Mouse (Mus musculus): ENCODE measurements around the gene Selenop. TPM values are rescaled to one million over a fixed set of nuclear protein-coding genes. Genes with fewer than 3 reads are reported as not detected.

Gene Selenop
- polyA plus RNA-seq, 1 experiment from 2014 or later: 154 TPM

DNA sequence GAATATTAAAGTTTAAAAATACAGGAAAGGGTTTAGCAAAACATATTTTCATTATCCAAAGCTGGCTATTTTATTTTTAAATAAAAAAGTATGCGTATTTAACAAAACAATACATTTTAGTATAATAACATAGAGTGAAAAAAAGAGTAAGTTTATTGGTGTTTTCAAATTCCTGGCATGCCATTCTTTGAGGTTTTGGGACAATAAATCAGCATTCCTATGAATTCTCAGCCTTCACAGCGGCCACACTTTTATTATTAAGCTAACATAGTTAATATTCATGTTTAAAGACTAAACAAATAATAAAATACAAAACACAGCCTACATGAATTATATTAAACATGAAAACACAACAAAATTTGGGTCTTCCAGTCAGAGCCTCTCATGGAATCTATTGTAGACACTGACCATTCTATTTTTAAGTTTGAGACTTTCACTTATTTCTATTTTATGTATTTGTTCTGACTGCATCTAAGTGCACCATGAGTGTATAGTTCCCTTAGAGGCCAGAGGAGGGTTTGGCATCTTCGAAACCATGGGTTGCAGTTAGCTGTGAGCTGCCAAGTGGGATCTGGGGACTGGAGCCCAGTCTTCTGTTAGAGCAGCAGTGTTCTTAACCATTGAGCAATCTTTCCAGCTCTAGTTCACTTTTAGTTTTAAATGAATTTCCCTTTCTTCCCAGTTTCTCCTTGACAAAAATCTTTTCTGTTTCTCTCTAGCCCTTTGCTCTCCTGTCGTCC lies 32.2 kb downstream of the Selenop start:
- H3K9ac ChIP-seq: no peak overlapping the region
- H3K27me3 ChIP-seq: no peaks in the 10 kb centered on the region
- H3K4me3 ChIP-seq (replicated peaks): no peak overlapping the region
- H3K27ac ChIP-seq (replicated peaks): no peak overlapping the region
- H3K4me1 ChIP-seq: no peaks in the 10 kb centered on the region
- no peak for ATAC-seq (ENCODE audit: insufficient number of reproducible peaks, low FRiP score, low TSS enrichment, low read depth)
- WGBS: 66% methylated on average over 4 of the region's 4 CpGs
- no peak overlapping the region for H3K4me2 ChIP-seq (replicated peaks)
- H3K9me3 ChIP-seq (replicated peaks): no peaks in the 10 kb centered on the region
- H3K36me3 ChIP-seq: no peaks in the 10 kb centered on the region

DNA sequence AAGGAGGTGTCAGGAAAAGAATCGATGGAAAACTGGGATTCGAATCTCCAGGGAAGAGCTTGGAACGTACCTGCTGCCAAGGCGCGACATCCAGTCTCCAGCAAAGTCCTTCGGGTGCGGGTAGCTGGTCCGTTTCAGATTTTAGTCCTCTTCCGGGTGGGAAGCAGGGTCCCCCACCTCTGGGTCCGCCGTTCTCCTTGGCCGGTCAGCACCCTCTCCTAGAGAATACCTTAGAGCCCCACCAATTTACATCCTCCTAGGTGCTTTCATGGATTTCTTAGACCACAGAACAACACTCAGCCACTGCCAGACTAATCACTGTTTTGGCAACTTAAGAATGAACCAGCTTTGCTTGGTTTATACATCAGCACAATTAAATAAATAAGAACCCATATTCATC lies 35.1 kb downstream of the Selenop start, which contains the start of gene Ccdc152:
Gene Ccdc152, minus strand, starts transcription at position 101 of the 400 bp plus-strand sequence.
- Histone ChIP-seq H3K9me3 (replicated peaks) (no peaks in the 10 kb centered on the region), H3K36me3 (no peaks in the 10 kb centered on the region), H3K27me3 (no peaks in the 10 kb centered on the region), H3K4me3 (replicated peaks) (no peak within 1 kb of the TSS), H3K4me1 (no peaks in the 10 kb centered on the region), H3K27ac (replicated peaks) (no peak within 1 kb of the TSS), H3K4me2 (replicated peaks) (no peak within 1 kb of the TSS), H3K9ac (no peak within 1 kb of the TSS)
- ATAC-seq (ENCODE audit: insufficient number of reproducible peaks, low FRiP score, low TSS enrichment, low read depth): no peak
- 92% methylated on average over 12 of the region's 12 CpGs for WGBS

DNA sequence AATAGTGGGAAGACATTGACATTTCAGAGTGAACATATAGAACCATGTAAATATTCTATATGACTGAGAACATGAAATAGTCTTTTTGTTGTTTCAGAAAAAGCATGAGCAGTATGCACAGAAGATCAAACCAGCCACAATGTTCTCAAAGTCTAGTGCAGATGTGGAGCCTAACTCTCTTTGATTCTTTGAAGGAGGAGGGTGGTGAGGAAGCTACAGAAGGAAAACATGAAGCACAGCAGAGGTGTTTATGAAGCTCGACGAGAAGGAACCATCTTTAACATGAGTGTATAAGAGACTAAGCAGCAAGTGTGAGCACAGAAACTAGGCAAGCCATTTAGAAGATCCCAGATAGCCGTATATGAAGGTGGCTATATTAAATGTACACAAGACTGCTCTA lies 41.5 kb downstream of the Selenop start:
- ATAC-seq (ENCODE audit: insufficient number of reproducible peaks, low FRiP score, low TSS enrichment, low read depth): no peak
- H3K36me3 ChIP-seq: no peaks in the 10 kb centered on the region
- WGBS: 81% methylated on average over 3 of the region's 3 CpGs

DNA sequence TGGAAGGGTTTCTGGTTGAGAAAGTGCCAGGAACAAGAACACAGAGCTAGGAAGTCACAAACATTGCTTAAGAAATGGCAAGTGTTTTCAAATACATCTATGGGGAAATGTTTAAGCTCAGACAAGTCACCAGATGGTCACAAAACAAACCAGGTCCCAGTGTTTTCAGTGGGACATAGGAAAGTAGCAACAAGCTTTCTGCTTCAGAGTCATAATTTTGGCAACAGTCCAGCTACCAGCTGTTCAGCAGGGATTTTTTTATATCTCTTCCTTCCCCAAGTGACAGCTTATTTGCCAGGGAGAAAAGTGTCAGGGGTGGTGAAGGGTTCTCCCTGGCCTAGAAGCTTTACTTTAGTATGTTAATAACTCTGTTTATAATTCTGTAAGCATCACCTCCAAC lies 44.6 kb downstream of the Selenop start:
- H3K9ac ChIP-seq: no peak overlapping the region
- no peaks in the 10 kb centered on the region for H3K4me1 ChIP-seq
- H3K36me3 ChIP-seq: no peaks in the 10 kb centered on the region
- no peak overlapping the region for H3K27ac ChIP-seq (replicated peaks)
- no peak overlapping the region for H3K4me3 ChIP-seq (replicated peaks)
- no peaks in the 10 kb centered on the region for H3K27me3 ChIP-seq
- no peaks in the 10 kb centered on the region for H3K9me3 ChIP-seq (replicated peaks)
- no peak for ATAC-seq (ENCODE audit: insufficient number of reproducible peaks, low FRiP score, low TSS enrichment, low read depth)
- no peak overlapping the region for H3K4me2 ChIP-seq (replicated peaks)

More for the DNA sequence above, 41.5 kb downstream of the Selenop start:
- Histone ChIP-seq H3K4me3 (replicated peaks) (no peak overlapping the region), H3K9ac (no peak overlapping the region), H3K27me3 (no peaks in the 10 kb centered on the region), H3K9me3 (replicated peaks) (no peaks in the 10 kb centered on the region), H3K4me2 (replicated peaks) (no peak overlapping the region), H3K27ac (replicated peaks) (no peak overlapping the region), H3K4me1 (no peaks in the 10 kb centered on the region)

DNA sequence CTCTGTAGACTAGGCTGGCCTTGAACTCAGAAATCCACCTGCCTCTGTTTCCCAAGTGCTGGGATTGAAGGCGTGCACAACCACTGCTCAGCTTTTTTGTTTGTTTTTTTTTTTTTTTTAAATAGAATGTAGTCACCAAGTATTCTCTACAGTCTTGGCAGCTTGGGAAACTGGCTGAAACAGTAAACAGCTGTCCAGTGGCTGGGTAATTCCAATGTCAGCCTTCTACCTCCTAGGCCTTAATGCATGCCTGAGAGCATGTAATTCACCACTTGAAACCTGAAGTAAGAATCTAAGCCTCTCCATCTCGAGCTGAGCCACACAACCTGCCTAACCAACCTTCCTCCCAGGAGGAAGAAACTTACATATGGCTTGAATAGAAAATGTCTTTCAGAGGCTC lies 48.3 kb downstream of the Selenop start:
- Histone ChIP-seq H3K27me3 (no peaks in the 10 kb centered on the region), H3K4me3 (replicated peaks) (no peak overlapping the region)
- 68% methylated on average over 2 of the region's 2 CpGs for WGBS

DNA sequence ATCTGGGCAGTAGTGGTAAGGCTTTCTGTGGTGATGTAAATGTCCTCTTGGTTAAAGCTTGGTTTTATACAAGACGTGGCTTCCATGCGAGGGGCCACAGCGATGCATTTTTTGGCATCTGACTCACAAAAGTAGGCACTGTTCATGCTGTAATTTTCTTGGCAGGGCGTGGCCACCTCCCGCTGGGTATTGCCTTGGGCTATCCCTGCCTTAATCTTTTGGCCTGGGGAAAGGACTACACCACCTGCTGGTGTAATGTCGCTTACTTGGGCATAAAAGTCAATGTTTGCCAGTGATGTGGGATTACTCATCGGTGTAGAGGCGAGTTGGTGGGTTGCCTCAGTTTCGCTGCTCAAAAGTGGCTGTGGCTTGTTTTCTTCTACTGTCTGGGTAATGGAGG lies 51.6 kb downstream of the Selenop start:
- ATAC-seq (ENCODE audit: insufficient number of reproducible peaks, low FRiP score, low TSS enrichment, low read depth): no peak
- peaks cover 8% of the 10 kb centered on the region; the same call in 1 of the 2 replicates for H3K36me3 ChIP-seq
- H3K4me1 ChIP-seq: no peaks in the 10 kb centered on the region
- H3K27ac ChIP-seq (replicated peaks): no peak overlapping the region
- WGBS: 77% methylated on average over 9 of the region's 9 CpGs
- no peak overlapping the region for H3K4me3 ChIP-seq (replicated peaks)
- H3K27me3 ChIP-seq: no peaks in the 10 kb centered on the region
- H3K9ac ChIP-seq: no peak overlapping the region
- no peak overlapping the region for H3K4me2 ChIP-seq (replicated peaks)
- H3K9me3 ChIP-seq (replicated peaks): no peaks in the 10 kb centered on the region

More for the DNA sequence above, 48.3 kb downstream of the Selenop start:
- Histone ChIP-seq H3K4me1 (no peaks in the 10 kb centered on the region), H3K9me3 (replicated peaks) (no peaks in the 10 kb centered on the region), H3K27ac (replicated peaks) (no peak overlapping the region), H3K9ac (no peak overlapping the region), H3K36me3 (peaks cover 8% of the 10 kb centered on the region; the same call in 1 of the 2 replicates), H3K4me2 (replicated peaks) (no peak overlapping the region)
- no peak for ATAC-seq (ENCODE audit: insufficient number of reproducible peaks, low FRiP score, low TSS enrichment, low read depth)

DNA sequence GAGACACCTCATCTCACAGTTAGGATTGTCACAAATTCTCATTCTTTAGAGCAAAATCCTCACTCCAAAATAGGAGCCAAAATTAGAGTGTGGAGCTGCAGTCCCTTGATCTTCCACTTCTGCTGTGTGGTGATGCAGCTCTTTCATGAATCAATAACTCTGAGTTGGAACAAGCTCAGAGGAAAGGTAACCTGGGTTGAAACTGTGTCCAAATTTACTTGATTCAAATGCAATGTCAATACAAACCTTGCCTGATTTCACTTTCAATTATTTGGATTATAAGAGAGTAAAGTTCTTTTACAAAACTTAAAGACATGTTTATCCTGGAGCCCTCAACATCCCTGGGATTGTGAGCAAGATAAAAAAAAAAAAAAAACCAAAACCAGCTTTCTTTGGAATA lies 54.7 kb downstream of the Selenop start:
- Histone ChIP-seq H3K9ac (no peak overlapping the region), H3K4me2 (replicated peaks) (no peak overlapping the region), H3K4me1 (no peaks in the 10 kb centered on the region), H3K9me3 (replicated peaks) (no peaks in the 10 kb centered on the region), H3K4me3 (replicated peaks) (no peak overlapping the region), H3K27me3 (no peaks in the 10 kb centered on the region), H3K27ac (replicated peaks) (no peak overlapping the region), H3K36me3 (peaks cover 8% of the 10 kb centered on the region; the same call in 1 of the 2 replicates)
- no peak for ATAC-seq (ENCODE audit: insufficient number of reproducible peaks, low FRiP score, low TSS enrichment, low read depth)

Other genes with a start within 250 kb of the Selenop start
- gene Ccdc152, start 35.0 kb downstream of the Selenop start, polyA plus RNA-seq (2015; fragmentation: Nextera tagmentation; extraction: Ambion mirVana): 0.46 TPM in 1 of 2 replicates, not detected in the other

Measured in embryonic facial prominence, embryonic 15.5 days (tissue).